Mouse (Mus musculus): ENCODE results near the gene Add2.

DNA sequence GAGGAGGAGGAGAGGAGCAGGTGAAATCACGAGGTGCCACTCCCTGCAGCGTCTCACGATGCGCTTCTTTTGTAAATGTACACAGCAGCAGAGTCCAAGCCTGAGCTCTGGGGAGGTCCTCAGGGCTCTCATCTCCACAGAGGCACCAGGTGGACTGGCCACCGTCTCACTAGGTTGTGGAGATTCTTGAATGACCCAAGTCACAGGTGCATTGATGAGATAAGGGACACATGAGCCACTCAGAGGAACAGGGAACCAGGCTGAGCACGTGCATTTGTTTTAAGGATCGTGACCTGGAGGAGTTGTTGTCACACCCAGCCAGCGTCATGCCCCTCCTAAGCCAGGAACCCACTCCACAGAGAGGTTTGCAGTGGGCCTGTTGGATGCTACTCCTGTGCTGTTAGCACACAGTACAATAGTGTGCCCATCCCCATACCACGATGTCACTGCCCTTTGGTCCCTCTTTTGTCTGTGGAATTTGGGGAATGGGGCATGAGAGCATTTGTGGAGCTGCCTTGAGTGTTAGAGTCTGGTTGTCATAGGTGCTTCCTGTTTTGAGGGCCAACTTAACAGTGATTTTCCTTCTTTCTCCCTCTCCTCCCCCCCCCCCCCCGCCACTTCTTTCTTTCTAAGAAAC, 65.8 kb downstream of the Add2 start:
- TF ChIP-seq CTCF (IDR thresholded peaks at IDR 0.05; ENCODE audit: control insufficient read depth, insufficient read depth, insufficient read length), result no peak
- no peak for TF ChIP-seq MAX (IDR thresholded peaks at IDR 0.05)
- TF ChIP-seq MYOG (IDR thresholded peaks at IDR 0.05; ENCODE audit: control insufficient read depth, extremely low read depth, insufficient read length), result no peak
